Mouse (Mus musculus): ENCODE measurements around the gene Tbx5. TPM values are rescaled to one million over a fixed set of nuclear protein-coding genes. Genes with fewer than 3 reads are reported as not detected.
A peak's percentile ranks its signal among the peaks of the same experiment; 100 is the strongest.

The Tbx5 gene
- polyA plus RNA-seq (2016; fragmentation: Nextera tagmentation; extraction: Ambion mirVana), result 0.04 and 0.41 TPM in 2 replicates

- H3K4me1 ChIP-seq, result peaks cover 11% of the 10 kb centered on the region
- no peaks in the 10 kb centered on the region for H3K9me3 ChIP-seq
- 2% methylated on average over 16 of the region's 16 CpGs for WGBS
- H3K4me3 ChIP-seq, result no peak within 1 kb of the TSS
- peaks cover 100% of the 10 kb centered on the region for H3K27me3 ChIP-seq (ENCODE audit: poor library complexity, severe bottlenecking)
- peak; percentile 28 for DNase-seq (ENCODE audit: extremely low spot score, low spot score)
- H3K27ac ChIP-seq, result no peak within 1 kb of the TSS
- H3K36me3 ChIP-seq (replicated peaks), result no peaks in the 10 kb centered on the region
Measured at GRCm38 (mm10) chr5:119832479-119832796, at the start of gene Tbx5. Tbx5 (plus strand) TSS chr5:119832668.

- 90% methylated on average over 7 of the region's 7 CpGs for WGBS
- Histone ChIP-seq H3K4me3 (no peak overlapping the region), H3K9me3 (peaks cover 4% of the 10 kb centered on the region; the same call in 1 of the 2 replicates), H3K4me1 (no peaks in the 10 kb centered on the region), H3K27ac (no peak overlapping the region), H3K36me3 (replicated peaks) (no peaks in the 10 kb centered on the region), H3K27me3 (ENCODE audit: poor library complexity, severe bottlenecking) (peaks cover 10% of the 10 kb centered on the region)
- DNase-seq (ENCODE audit: extremely low spot score, low spot score), result no peak
Measured at GRCm38 (mm10) chr5:119785959-119786358, 46.5 kb upstream of the Tbx5 start.

GRCm38 (mm10) chr5:119791664-119792063 lies 40.8 kb upstream of the Tbx5 start:
- Histone ChIP-seq H3K27me3 (ENCODE audit: poor library complexity, severe bottlenecking) (peaks cover 67% of the 10 kb centered on the region), H3K36me3 (replicated peaks) (no peaks in the 10 kb centered on the region), H3K9me3 (no peaks in the 10 kb centered on the region), H3K4me1 (no peaks in the 10 kb centered on the region), H3K4me3 (no peak overlapping the region), H3K27ac (no peak overlapping the region)
- DNase-seq (ENCODE audit: extremely low spot score, low spot score), result no peak
- 59% methylated on average over 5 of the region's 5 CpGs for WGBS

- WGBS, result 0% methylated on average over 4 of the region's 4 CpGs
- Histone ChIP-seq H3K9me3 (no peaks in the 10 kb centered on the region), H3K4me1 (peaks cover 6% of the 10 kb centered on the region; the same call in 1 of the 2 replicates), H3K36me3 (replicated peaks) (no peaks in the 10 kb centered on the region), H3K27ac (no peak overlapping the region), H3K27me3 (ENCODE audit: poor library complexity, severe bottlenecking) (peaks cover 84% of the 10 kb centered on the region), H3K4me3 (no peak overlapping the region)
- no peak for DNase-seq (ENCODE audit: extremely low spot score, low spot score)
Measured at GRCm38 (mm10) chr5:119793972-119794371, 38.5 kb upstream of the Tbx5 start.

GRCm38 (mm10) chr5:119795376-119795775 lies 37.1 kb upstream of the Tbx5 start:
- H3K27me3 ChIP-seq (ENCODE audit: poor library complexity, severe bottlenecking), result peaks cover 98% of the 10 kb centered on the region
- no peak for DNase-seq (ENCODE audit: extremely low spot score, low spot score)
- H3K27ac ChIP-seq, result no peak overlapping the region
- H3K9me3 ChIP-seq, result no peaks in the 10 kb centered on the region
- peaks cover 9% of the 10 kb centered on the region; the same call in 1 of the 2 replicates for H3K4me1 ChIP-seq
- no peaks in the 10 kb centered on the region for H3K36me3 ChIP-seq (replicated peaks)
- 2% methylated on average over 6 of the region's 6 CpGs for WGBS
- H3K4me3 ChIP-seq, result no peak overlapping the region

GRCm38 (mm10) chr5:119795777-119796176 lies 36.7 kb upstream of the Tbx5 start:
- no peak for DNase-seq (ENCODE audit: extremely low spot score, low spot score)
- Histone ChIP-seq H3K4me3 (no peak overlapping the region), H3K27ac (no peak overlapping the region), H3K9me3 (no peaks in the 10 kb centered on the region), H3K4me1 (peaks cover 9% of the 10 kb centered on the region; the same call in 1 of the 2 replicates), H3K27me3 (ENCODE audit: poor library complexity, severe bottlenecking) (peaks cover 100% of the 10 kb centered on the region), H3K36me3 (replicated peaks) (no peaks in the 10 kb centered on the region)
- WGBS, result 6% methylated on average over 3 of the region's 3 CpGs

GRCm38 (mm10) chr5:119796443-119797160 lies 35.9 kb upstream of the Tbx5 start:
- H3K9me3 ChIP-seq, result no peaks in the 10 kb centered on the region
- peaks cover 9% of the 10 kb centered on the region; the same call in 1 of the 2 replicates for H3K4me1 ChIP-seq
- H3K36me3 ChIP-seq (replicated peaks), result no peaks in the 10 kb centered on the region
- no peak overlapping the region for H3K4me3 ChIP-seq
- no peak overlapping the region for H3K27ac ChIP-seq
- 1% methylated on average over 33 of the region's 33 CpGs for WGBS
- H3K27me3 ChIP-seq (ENCODE audit: poor library complexity, severe bottlenecking), result peaks cover 100% of the 10 kb centered on the region
- peak; percentile 20 for DNase-seq (ENCODE audit: extremely low spot score, low spot score)

- Histone ChIP-seq H3K4me1 (peaks cover 9% of the 10 kb centered on the region; the same call in 1 of the 2 replicates), H3K9me3 (no peaks in the 10 kb centered on the region), H3K27me3 (ENCODE audit: poor library complexity, severe bottlenecking) (peaks cover 100% of the 10 kb centered on the region), H3K27ac (no peak overlapping the region), H3K36me3 (replicated peaks) (no peaks in the 10 kb centered on the region), H3K4me3 (no peak overlapping the region)
- WGBS, result 1% methylated on average over 26 of the region's 26 CpGs
- peak; percentile 28 for DNase-seq (ENCODE audit: extremely low spot score, low spot score)
Measured at GRCm38 (mm10) chr5:119797580-119798150, 34.8 kb upstream of the Tbx5 start.

GRCm38 (mm10) chr5:119798261-119798660 lies 34.2 kb upstream of the Tbx5 start:
- no peak overlapping the region for H3K4me3 ChIP-seq
- WGBS, result 5% methylated on average over 4 of the region's 4 CpGs
- peaks cover 9% of the 10 kb centered on the region; the same call in 1 of the 2 replicates for H3K4me1 ChIP-seq
- H3K9me3 ChIP-seq, result no peaks in the 10 kb centered on the region
- DNase-seq (ENCODE audit: extremely low spot score, low spot score), result no peak
- H3K27me3 ChIP-seq (ENCODE audit: poor library complexity, severe bottlenecking), result peaks cover 100% of the 10 kb centered on the region
- no peak overlapping the region for H3K27ac ChIP-seq
- H3K36me3 ChIP-seq (replicated peaks), result no peaks in the 10 kb centered on the region

- H3K27ac ChIP-seq, result no peak overlapping the region
- 1% methylated on average over 5 of the region's 5 CpGs for WGBS
- peaks cover 100% of the 10 kb centered on the region for H3K27me3 ChIP-seq (ENCODE audit: poor library complexity, severe bottlenecking)
- no peak for DNase-seq (ENCODE audit: extremely low spot score, low spot score)
- no peaks in the 10 kb centered on the region for H3K9me3 ChIP-seq
- H3K36me3 ChIP-seq (replicated peaks), result no peaks in the 10 kb centered on the region
- peaks cover 9% of the 10 kb centered on the region; the same call in 1 of the 2 replicates for H3K4me1 ChIP-seq
- no peak overlapping the region for H3K4me3 ChIP-seq
Measured at GRCm38 (mm10) chr5:119798713-119799418, 33.6 kb upstream of the Tbx5 start.

GRCm38 (mm10) chr5:119799419-119800242 lies 32.8 kb upstream of the Tbx5 start:
- H3K27me3 ChIP-seq (ENCODE audit: poor library complexity, severe bottlenecking), result peaks cover 100% of the 10 kb centered on the region
- WGBS, result 1% methylated on average over 9 of the region's 9 CpGs
- no peaks in the 10 kb centered on the region for H3K9me3 ChIP-seq
- H3K4me3 ChIP-seq, result no peak overlapping the region
- peak; percentile 19 for DNase-seq (ENCODE audit: extremely low spot score, low spot score)
- no peak overlapping the region for H3K27ac ChIP-seq
- H3K4me1 ChIP-seq, result peaks cover 9% of the 10 kb centered on the region; the same call in 1 of the 2 replicates
- no peaks in the 10 kb centered on the region for H3K36me3 ChIP-seq (replicated peaks)

- Histone ChIP-seq H3K36me3 (replicated peaks) (no peaks in the 10 kb centered on the region), H3K4me1 (peaks cover 9% of the 10 kb centered on the region; the same call in 1 of the 2 replicates), H3K4me3 (no peak overlapping the region), H3K27me3 (ENCODE audit: poor library complexity, severe bottlenecking) (peaks cover 100% of the 10 kb centered on the region), H3K9me3 (no peaks in the 10 kb centered on the region), H3K27ac (no peak overlapping the region)
- under 1% methylated on average over 11 of the region's 11 CpGs for WGBS
- no peak for DNase-seq (ENCODE audit: extremely low spot score, low spot score)
Measured at GRCm38 (mm10) chr5:119800243-119800665, 32.2 kb upstream of the Tbx5 start.

All from forebrain, embryonic 10.5 days (tissue).